Mouse (Mus musculus) macrophage (primary cell): Measurements from ENCODE around the gene Lrrc36. TPM values are rescaled to one million over a fixed set of nuclear protein-coding genes. Genes with fewer than 3 reads are reported as not detected.

Experiments
- H3K27ac ChIP-seq: fragments of 350-480 bp; formaldehyde crosslinking; 2 replicates; pipeline ENCODE4 v1.9.0; 2021
- H3K36me3 ChIP-seq: fragments of 350-480 bp; formaldehyde crosslinking; 2 replicates; pipeline ENCODE4 v1.9.0; 2021; ENCODE audit errors: inconsistent target
- H3K4me3 ChIP-seq: fragments of 350-480 bp; formaldehyde crosslinking; 2 replicates; pipeline ENCODE4 v1.9.0; 2021; ENCODE audit errors: inconsistent target
- H3K79me2 ChIP-seq: fragments of 350-480 bp; formaldehyde crosslinking; 2 replicates; pipeline ENCODE4 v1.9.0; 2021; ENCODE audit errors: inconsistent target
- WGBS: methylation state at CpG from one replicate; pipeline ENCODE4 v1.1.7; 2026; ENCODE audit warnings: inconsistent platforms; ENCODE audit not compliant: missing documents; 5-methylcytosine and 5-hydroxymethylcytosine counted together
- polyA plus RNA-seq: library from polyadenylated mRNA; stranded (reverse); fragments of 250-400 nt; gene quantifications from 3 replicates; pipeline ENCODE4 v1.2.4, GENCODE M21; 2018; ENCODE audit warnings: inconsistent platforms

The Lrrc36 gene
- polyA plus RNA-seq, 1 experiment from 2014 or later: not detected

DNA sequence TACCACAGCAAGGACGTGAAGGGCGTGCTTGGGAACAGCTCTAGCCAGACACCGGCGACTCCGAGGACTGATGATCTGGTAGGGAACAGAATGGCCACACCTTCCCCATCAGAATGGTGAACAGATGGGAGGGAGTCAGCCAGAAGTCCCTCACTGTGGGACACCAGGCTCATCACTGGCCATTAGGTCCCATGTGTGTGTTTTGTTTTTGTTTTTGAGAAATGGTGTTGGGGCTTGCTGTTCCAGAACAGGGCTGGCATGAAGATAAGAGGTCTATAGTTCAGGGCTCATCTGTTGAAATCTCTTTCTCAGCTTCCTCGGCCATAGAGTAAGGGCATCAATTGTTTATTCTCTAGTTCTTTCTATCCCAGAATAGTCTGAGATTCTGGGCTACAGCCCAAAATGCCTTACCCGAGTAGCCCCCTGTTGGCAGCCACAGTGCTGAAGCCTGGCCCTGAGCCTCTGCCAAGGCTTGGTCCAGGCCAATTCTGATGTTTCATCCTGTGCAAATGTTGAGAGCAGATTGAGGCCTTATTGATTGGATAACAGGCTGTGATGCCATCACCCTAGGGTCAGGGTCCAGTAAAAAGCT lies 53.4 kb downstream of the Lrrc36 start:
- 92% methylated on average over 7 of the region's 7 CpGs for WGBS
- Histone ChIP-seq H3K36me3 (no peaks in the 10 kb centered on the region), H3K27ac (no peak overlapping the region), H3K79me2 (no peaks in the 10 kb centered on the region), H3K4me3 (no peak overlapping the region)

DNA sequence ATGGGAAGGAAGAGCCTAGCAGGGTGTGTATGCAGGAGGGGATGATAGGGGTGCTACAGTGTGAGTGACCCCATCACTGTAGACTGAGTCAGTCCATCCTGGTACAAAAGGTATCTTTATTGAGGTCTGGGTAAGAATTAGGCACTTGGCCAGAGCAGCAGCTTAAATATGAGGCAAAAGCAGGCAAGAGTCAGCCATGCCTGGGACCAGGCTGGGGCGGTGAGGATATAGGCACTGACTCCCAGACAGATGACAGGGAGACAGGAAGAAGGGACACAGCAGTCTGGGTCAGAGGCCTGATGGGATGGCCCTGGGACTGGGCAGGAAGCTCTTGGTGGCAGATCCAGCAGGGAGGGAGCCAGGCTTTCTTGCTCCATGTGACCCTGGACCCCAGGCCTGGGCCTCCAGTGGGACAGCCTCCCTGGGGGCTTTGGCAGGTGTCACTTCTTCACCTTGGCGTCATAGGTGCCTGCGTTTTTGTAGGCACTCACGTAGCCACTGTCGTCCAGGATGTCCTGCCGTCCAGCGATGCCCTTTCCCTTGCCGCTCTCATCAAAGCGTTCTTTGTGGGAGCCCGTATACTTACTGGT lies 54.1 kb downstream of the Lrrc36 start:
- no peak overlapping the region for H3K4me3 ChIP-seq
- no peaks in the 10 kb centered on the region for H3K36me3 ChIP-seq
- H3K27ac ChIP-seq: no peak overlapping the region
- WGBS: 95% methylated on average over 8 of the region's 10 CpGs
- H3K79me2 ChIP-seq: no peaks in the 10 kb centered on the region

DNA sequence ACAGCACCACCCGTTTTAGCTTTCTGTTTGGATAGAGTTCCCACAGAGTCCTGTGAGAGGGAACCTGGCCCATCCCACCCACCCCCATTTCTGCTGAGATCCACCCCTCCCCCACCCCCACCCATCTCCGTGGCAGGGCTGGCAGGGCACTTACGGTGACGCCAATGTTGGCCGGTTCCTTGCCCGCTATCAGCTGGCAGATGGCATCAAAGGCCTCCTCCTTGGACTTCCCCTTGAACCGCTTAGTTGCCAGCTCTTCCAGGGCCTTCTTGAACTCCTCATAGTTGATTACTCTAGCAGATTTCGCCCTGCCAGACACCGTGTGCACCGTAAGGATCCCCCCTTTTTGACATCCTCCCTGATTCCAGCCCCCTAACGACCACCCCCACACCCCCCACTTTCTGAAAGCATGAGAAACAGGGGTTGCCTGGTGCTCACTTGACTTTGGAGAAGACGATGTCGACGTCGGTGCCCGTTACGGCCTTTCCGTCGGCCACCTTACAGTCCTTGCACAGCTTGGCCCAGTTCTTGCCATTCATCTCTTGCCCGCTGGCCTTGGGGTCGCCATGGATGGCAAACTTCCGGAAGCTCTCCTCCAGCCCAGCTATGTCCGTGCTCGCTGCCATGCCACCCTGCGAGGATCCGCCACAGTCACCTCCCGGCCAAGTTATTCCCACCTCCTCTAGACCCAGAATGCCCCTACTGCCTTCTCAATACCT lies 54.8 kb downstream of the Lrrc36 start:
- no peaks in the 10 kb centered on the region for H3K79me2 ChIP-seq
- no peak overlapping the region for H3K27ac ChIP-seq
- no peak overlapping the region for H3K4me3 ChIP-seq
- no peaks in the 10 kb centered on the region for H3K36me3 ChIP-seq
- 91% methylated on average over 26 of the region's 27 CpGs for WGBS

DNA sequence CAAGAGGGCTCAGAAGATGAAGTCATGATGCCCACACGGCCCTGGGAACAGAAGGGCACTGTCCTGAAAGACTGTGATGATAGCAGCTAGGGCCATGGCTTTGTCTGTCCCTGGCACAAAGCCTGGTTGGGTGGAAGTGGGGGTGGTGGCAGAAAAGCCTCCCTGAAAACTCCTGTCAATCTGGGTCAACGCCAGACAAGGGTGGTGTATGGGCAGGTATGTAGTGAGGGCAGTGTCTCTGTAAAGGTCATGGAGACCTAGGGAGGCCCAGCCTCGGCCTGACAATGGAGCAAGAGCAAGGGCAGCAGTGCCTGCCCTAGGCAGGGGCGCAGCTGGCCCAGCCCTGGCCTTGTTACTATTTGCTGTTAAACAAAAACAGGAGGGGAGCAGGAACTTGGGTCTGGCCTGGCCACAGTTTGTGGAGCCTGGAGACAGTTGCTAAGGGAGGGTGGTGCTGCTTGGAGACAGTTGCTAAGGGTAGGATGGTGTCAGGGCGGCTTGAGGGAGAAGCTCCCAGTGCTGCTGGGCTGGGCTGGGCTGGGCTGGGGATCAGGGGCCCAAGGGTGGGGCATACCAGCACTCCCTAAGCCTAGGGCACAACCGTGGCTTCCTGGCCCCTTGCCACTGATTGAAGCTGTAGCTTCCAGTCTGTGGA lies 55.8 kb downstream of the Lrrc36 start:
- no peaks in the 10 kb centered on the region for H3K79me2 ChIP-seq
- H3K36me3 ChIP-seq: no peaks in the 10 kb centered on the region
- no peak overlapping the region for H3K4me3 ChIP-seq
- H3K27ac ChIP-seq: no peak overlapping the region
- 69% methylated on average over 6 of the region's 6 CpGs for WGBS

DNA sequence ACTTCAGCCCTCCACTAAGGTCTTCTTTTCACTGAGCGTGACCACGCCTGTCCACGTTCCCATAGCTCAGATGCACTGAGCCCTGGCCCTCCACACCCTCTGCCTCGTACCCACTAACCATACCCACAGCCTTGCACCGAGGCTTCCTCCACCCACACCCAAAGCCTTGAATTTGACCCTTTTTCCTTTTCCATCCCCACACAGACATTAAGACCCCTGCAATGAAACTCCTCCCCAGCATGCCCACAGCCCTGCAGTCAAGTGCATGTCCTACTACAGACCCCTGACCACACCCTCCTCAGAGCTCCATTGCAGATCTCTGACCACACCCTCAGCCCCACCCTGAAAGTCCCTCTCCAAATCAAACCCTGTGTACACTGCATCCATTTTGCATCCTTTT lies 56.4 kb downstream of the Lrrc36 start:
- H3K79me2 ChIP-seq: no peaks in the 10 kb centered on the region
- WGBS: 82% methylated on average over 5 of the region's 5 CpGs
- H3K36me3 ChIP-seq: no peaks in the 10 kb centered on the region
- no peak overlapping the region for H3K4me3 ChIP-seq
- no peak overlapping the region for H3K27ac ChIP-seq

DNA sequence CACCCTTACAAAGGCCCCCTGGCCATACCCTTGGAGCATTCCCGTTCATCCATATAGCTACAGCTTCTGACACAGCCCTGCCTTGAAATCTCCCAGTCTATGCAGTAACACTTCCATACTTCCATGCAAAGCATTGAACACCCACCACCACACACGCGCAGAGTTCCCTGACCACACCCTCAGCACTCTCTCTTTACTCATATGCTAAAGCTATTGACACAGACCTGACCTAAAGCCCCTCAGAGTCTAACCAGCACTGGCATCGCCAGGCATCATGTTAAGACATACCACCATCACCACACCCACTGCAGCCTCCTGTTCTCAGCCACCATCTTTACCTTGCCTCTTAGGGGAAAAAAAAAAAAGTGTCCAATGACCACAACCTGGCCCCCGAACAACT lies 56.9 kb downstream of the Lrrc36 start:
- no peaks in the 10 kb centered on the region for H3K79me2 ChIP-seq
- 75% methylated on average over 5 of the region's 5 CpGs for WGBS
- H3K36me3 ChIP-seq: no peaks in the 10 kb centered on the region
- no peak overlapping the region for H3K4me3 ChIP-seq
- H3K27ac ChIP-seq: no peak overlapping the region

DNA sequence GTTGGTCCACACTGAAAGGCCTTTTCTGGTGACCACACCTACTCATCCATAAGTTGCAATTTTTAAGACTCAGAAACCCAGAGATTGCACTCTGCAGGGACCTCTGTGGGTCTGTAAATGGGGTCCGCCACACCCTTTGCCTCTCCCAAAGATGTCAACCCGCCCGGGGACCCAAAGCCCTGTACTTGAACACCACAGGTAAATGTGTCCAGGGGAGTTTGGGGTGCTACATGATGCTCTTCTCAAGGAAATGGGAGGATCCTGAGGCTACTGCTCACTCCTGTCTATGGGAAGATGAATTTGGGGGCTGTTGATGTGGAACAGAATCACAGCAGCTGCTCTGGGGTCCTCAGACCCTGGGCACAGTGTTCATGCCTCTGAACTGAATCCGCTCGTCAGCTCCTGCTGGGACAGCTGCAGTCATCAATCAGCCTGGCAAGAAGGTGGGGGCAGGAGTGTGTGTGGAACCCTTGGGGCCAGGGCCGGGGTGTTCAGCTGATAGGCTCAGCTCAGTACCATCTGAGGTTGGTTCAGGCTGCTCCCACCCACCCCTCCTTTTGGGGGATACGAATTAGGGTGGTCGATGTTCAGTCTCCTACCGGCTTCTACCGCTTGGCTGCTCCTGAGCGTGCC lies 57.4 kb downstream of the Lrrc36 start:
- Histone ChIP-seq H3K4me3 (no peak overlapping the region), H3K27ac (no peak overlapping the region), H3K36me3 (no peaks in the 10 kb centered on the region), H3K79me2 (no peaks in the 10 kb centered on the region)
- WGBS: 25% methylated on average over 11 of the region's 11 CpGs

DNA sequence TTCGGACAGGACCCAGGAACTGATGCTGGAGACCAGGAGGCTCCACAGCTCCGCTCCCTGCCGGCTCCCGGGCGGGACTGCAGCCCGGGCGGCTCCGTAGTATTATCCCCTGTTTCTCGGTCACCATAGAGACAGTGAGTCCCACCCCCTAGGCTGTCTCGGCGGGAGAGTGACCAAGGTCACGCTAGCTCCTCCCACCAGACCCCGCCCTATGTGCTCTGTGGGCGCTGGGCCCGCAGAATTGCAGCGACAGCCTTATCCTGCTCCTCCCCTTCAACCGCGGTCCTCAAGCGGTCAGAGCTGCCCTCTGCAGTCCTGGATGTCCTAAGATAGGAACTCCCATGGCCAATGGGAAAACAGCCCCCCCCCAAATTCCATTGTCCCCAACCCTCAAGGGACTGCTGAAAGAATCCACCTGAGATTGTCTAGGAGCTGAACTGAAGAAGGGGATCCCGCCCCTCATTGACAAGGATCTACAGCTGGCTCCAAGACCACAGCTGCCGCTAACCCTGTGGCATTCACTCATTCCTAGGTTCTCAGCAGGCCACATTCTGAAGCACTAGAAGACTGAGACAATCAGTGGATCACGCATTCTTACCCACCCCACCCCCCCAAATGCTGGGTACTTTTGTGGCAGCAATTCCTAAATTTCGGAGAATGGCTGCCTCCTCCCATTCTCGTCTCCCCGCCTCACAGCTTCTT lies 58.1 kb downstream of the Lrrc36 start, which contains the start of gene Tppp3:
Gene Tppp3 (minus strand): TSS at position 213 of the 702 bp plus-strand sequence.
- no peaks in the 10 kb centered on the region for H3K79me2 ChIP-seq
- H3K27ac ChIP-seq: no peak within 1 kb of the TSS
- H3K4me3 ChIP-seq: no peak within 1 kb of the TSS
- H3K36me3 ChIP-seq: no peaks in the 10 kb centered on the region
- 21% methylated on average over 23 of the region's 25 CpGs for WGBS

DNA sequence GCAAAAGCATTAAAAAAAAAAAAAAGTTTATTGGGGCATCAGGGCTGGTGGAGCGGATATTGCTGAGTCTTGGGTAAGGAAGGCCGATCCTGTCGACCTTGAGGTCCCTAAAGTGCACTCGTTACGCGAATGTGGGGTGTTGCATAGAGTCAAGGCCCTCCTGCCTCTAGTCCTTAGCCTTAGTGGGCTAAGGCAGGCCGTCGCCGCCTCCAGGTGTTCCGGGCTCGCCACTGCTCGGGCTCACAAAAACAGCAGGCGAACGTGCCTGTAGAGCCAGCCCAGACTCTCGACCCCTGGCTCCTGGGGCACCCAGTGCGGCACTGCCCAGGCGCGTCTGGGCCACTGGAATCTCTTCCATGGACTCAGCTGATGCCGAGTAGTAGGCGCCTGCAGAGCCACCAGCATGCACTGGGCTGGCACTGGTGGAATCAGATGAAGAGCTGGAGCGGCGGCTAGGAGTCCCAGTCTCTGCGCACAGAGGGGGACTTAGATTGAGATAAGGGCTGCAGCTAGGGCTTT lies 59.1 kb downstream of the Lrrc36 start:
- 88% methylated on average over 23 of the region's 23 CpGs for WGBS
- H3K4me3 ChIP-seq: no peak overlapping the region
- no peaks in the 10 kb centered on the region for H3K36me3 ChIP-seq
- no peaks in the 10 kb centered on the region for H3K79me2 ChIP-seq
- H3K27ac ChIP-seq: no peak overlapping the region

DNA sequence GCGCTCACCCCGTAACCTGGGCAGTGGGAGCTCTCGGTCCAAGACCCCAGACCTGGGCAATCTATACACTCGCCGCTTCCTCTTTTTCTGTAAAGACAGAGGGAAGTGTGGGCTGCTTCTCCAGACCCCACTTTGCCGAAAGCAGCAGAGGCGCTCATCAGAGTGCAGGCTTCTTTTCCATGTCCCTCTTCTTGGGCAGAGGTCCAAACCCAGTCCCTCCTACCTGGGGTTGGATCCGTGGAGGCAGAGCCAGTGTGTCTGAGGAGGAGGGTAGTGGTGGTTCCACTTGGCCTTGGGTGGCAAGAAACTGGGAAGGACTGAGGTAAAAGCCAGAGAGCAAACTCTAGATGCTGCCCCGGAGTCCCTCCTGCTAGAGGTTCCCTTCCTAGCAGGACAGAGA lies 59.6 kb downstream of the Lrrc36 start:
- Histone ChIP-seq H3K79me2 (no peaks in the 10 kb centered on the region), H3K4me3 (no peak overlapping the region), H3K27ac (no peak overlapping the region), H3K36me3 (no peaks in the 10 kb centered on the region)
- 56% methylated on average over 9 of the region's 9 CpGs for WGBS

DNA sequence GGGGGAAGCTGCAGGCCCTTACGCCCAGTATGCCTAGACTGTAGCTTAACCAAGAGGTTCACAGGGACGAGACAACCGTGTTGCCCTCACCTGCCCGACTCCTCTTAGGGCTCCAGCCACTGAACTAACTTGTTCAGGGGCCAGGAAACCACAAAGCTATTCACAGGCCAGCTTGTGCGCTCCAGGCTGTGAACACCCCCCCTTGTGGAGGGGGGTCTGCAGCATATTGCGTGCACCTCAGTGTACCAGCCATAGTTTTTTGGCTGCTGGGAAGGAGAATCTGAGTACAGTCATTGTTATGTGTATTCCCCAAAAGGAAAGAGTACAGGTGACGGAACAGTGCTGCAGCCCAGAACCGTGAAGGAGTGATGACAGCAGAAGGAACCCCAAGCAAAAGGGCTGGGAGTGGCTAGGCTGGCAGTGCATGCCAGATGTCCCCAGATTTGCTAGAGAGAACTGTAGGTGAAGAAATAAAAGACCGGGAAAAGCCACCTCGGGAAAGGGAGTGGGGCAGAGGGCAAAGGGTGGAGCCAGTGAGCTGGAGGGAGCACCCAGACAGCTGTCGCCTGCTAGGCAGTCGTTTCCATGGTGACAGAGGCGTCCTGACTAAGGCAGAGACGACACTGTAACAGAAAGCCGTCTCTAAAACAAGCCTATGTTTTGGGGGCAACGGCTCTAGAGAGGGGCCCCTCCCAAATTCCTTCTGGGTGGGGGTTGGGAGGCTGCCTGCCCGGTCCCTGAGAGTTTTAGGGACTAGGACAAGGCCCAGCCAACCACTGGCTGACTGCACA lies 60.6 kb downstream of the Lrrc36 start:
- Histone ChIP-seq H3K79me2 (no peaks in the 10 kb centered on the region), H3K27ac (no peak overlapping the region), H3K36me3 (no peaks in the 10 kb centered on the region), H3K4me3 (no peak overlapping the region)
- 51% methylated on average over 17 of the region's 17 CpGs for WGBS

DNA sequence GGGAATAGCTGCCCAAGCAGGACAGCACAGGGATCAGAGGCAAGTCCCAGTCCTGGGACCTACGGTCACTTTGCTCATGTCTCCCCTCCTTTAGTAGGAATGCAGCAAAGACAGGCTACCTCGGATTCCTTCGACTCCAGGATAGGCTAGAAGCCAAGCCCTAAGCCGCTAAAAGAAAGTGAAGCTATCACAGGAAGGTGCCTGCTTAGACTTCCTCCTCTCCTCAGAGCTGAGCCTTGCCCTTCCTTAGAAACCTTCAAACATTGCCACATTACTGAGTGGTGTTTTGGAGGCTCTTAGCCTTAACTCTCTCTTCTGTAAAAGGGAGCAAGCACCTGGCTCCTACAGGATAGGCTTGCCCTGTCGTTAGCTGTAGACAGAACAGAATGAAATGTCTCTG lies 61.3 kb downstream of the Lrrc36 start:
- Histone ChIP-seq H3K27ac (no peak overlapping the region), H3K36me3 (no peaks in the 10 kb centered on the region), H3K79me2 (no peaks in the 10 kb centered on the region), H3K4me3 (no peak overlapping the region)
- WGBS: 36% methylated on average over 5 of the region's 5 CpGs

DNA sequence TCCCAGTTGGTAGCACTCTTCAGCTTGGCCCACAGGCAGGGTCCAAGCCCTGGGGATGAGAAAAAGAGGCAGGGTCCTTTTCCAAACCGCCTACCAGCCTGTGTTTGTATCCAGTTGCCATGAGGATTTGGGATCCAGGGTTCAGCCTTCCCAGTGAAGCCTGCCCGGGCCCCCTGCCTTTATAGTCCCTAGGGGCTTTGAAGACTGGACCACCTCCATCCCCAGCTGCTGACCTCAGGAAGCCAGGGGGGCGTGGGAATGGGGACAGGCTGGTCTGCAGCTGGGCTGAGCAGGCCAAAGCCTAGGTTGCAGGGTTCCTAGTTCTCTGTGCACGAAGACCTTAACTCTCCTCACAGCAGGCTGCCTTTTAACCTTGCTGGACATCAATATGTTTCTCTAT lies 61.9 kb downstream of the Lrrc36 start:
- H3K4me3 ChIP-seq: no peak overlapping the region
- H3K36me3 ChIP-seq: no peaks in the 10 kb centered on the region
- WGBS: 95% methylated on average over 4 of the region's 4 CpGs
- no peak overlapping the region for H3K27ac ChIP-seq
- no peaks in the 10 kb centered on the region for H3K79me2 ChIP-seq
